Mouse (Mus musculus) testis, adult 2 months (tissue): Measurements from ENCODE around the gene Pik3r1. TPM values are rescaled to one million over a fixed set of nuclear protein-coding genes. Genes with fewer than 3 reads are reported as not detected.

Experiments used
- H3K27ac ChIP-seq: fragments of 200-500 bp; 2 replicates; pipeline ENCODE4 v1.5.1; 2012; ENCODE audit warnings: low read depth, low read length; ENCODE audit not compliant: control insufficient read depth, insufficient read depth
- H3K27me3 ChIP-seq: fragments of 200-500 bp; 2 replicates; pipeline ENCODE4 v1.6.1; 2012; ENCODE audit warnings: mild to moderate bottlenecking, low read length, moderate library complexity; ENCODE audit not compliant: control insufficient read depth, insufficient read depth
- H3K36me3 ChIP-seq: fragments of 200-500 bp; 2 replicates; pipeline ENCODE4 v1.6.1; 2012; ENCODE audit warnings: mild to moderate bottlenecking, low read length; ENCODE audit not compliant: control insufficient read depth, insufficient read depth
- H3K4me1 ChIP-seq: fragments of 200-500 bp; 2 replicates; pipeline ENCODE4 v1.6.1; 2012; ENCODE audit warnings: low read length; ENCODE audit not compliant: control insufficient read depth, insufficient read depth
- H3K4me3 ChIP-seq: fragments of 200-500 bp; 2 replicates; pipeline ENCODE4 v1.5.1; 2012; ENCODE audit warnings: low read depth, mild to moderate bottlenecking, low read length, moderate library complexity, mixed read lengths; ENCODE audit not compliant: control insufficient read depth
- CTCF ChIP-seq: fragments of 200-500 bp; IDR thresholded peaks from 2 replicates; pipeline ENCODE4 v1.5.1; 2012; ENCODE audit warnings: low read depth, mild to moderate bottlenecking, inconsistent platforms, low read length, moderate library complexity; ENCODE audit not compliant: control insufficient read depth, insufficient read depth, insufficient replicate concordance
- POLR2A ChIP-seq: fragments of 200-500 bp; IDR thresholded peaks from 2 replicates; pipeline ENCODE4 v1.6.1; 2012; ENCODE audit warnings: low read depth, mild to moderate bottlenecking, inconsistent platforms, low read length, moderate library complexity; ENCODE audit not compliant: control insufficient read depth
- polyA plus RNA-seq: library from polyadenylated mRNA; depleted of rRNA; stranded (reverse); fragments of >200 nt; gene quantifications from 2 replicates; pipeline ENCODE4 v1.2.3, GENCODE M21; 2012; rRNA removed

The Pik3r1 gene
- polyA plus RNA-seq = 1.9 and 3.0 TPM in 2 replicates

- H3K4me3 ChIP-seq = peak within 1 kb of the TSS; percentile 90
- no peaks in the 10 kb centered on the region for H3K36me3 ChIP-seq
- peak within 1 kb of the TSS; percentile 19 for H3K27ac ChIP-seq
- peak; percentile 85 for TF ChIP-seq POLR2A
- TF ChIP-seq CTCF = no peak
- no peaks in the 10 kb centered on the region for H3K27me3 ChIP-seq
- H3K4me1 ChIP-seq = peaks cover 3% of the 10 kb centered on the region; the same call in 1 of the 2 replicates
These were observed at the start of gene Pik3r1 for GRCm38 (mm10) chr13:101767809-101768629. Gene Pik3r1 (minus strand): TSS chr13:101768217.

- Histone ChIP-seq H3K4me1 (peaks cover 3% of the 10 kb centered on the region; the same call in 1 of the 2 replicates), H3K27me3 (no peaks in the 10 kb centered on the region), H3K27ac (no peak overlapping the region), H3K4me3 (no peak overlapping the region), H3K36me3 (no peaks in the 10 kb centered on the region)
- TF ChIP-seq CTCF (no peak), POLR2A (no peak)
These were observed 45.4 kb upstream of the Pik3r1 start for GRCm38 (mm10) chr13:101813267-101813900.

- no peaks in the 10 kb centered on the region for H3K27me3 ChIP-seq
- H3K27ac ChIP-seq = no peak overlapping the region
These were observed 44.3 kb upstream of the Pik3r1 start for GRCm38 (mm10) chr13:101812341-101812740.

GRCm38 (mm10) chr13:101811882-101812281, 43.9 kb upstream of the Pik3r1 start:
- TF ChIP-seq POLR2A (peak; percentile 25; the same call in 1 of the 2 replicates), CTCF (no peak)
- Histone ChIP-seq H3K27ac (no peak overlapping the region), H3K4me3 (no peak overlapping the region), H3K4me1 (peaks cover 3% of the 10 kb centered on the region; the same call in 1 of the 2 replicates), H3K27me3 (no peaks in the 10 kb centered on the region), H3K36me3 (no peaks in the 10 kb centered on the region)

More at GRCm38 (mm10) chr13:101812341-101812740, 44.3 kb upstream of the Pik3r1 start:
- peaks cover 3% of the 10 kb centered on the region; the same call in 1 of the 2 replicates for H3K4me1 ChIP-seq
- H3K36me3 ChIP-seq = no peaks in the 10 kb centered on the region
- no peak overlapping the region for H3K4me3 ChIP-seq
- TF ChIP-seq POLR2A (no peak), CTCF (no peak)

- no peaks in the 10 kb centered on the region for H3K36me3 ChIP-seq
- no peaks in the 10 kb centered on the region for H3K27me3 ChIP-seq
- peaks cover 3% of the 10 kb centered on the region; the same call in 1 of the 2 replicates for H3K4me1 ChIP-seq
- no peak overlapping the region for H3K4me3 ChIP-seq
- H3K27ac ChIP-seq = no peak overlapping the region
- TF ChIP-seq CTCF (no peak), POLR2A (no peak)
These were observed 42.6 kb upstream of the Pik3r1 start for GRCm38 (mm10) chr13:101810667-101811066.

GRCm38 (mm10) chr13:101809796-101810195, 41.8 kb upstream of the Pik3r1 start:
- TF ChIP-seq POLR2A (no peak), CTCF (no peak)
- Histone ChIP-seq H3K36me3 (no peaks in the 10 kb centered on the region), H3K27me3 (no peaks in the 10 kb centered on the region), H3K27ac (no peak overlapping the region), H3K4me1 (peaks cover 3% of the 10 kb centered on the region; the same call in 1 of the 2 replicates), H3K4me3 (no peak overlapping the region)

- H3K27me3 ChIP-seq = no peaks in the 10 kb centered on the region
- H3K4me1 ChIP-seq = no peaks in the 10 kb centered on the region
- TF ChIP-seq POLR2A = no peak
- TF ChIP-seq CTCF = no peak
- no peaks in the 10 kb centered on the region for H3K36me3 ChIP-seq
- H3K27ac ChIP-seq = no peak overlapping the region
- no peak overlapping the region for H3K4me3 ChIP-seq
These were observed 37.6 kb upstream of the Pik3r1 start for GRCm38 (mm10) chr13:101805559-101806091.
